Mouse (Mus musculus): ENCODE results near the gene Gm13693.
"Not testable (repeated sequence)": the region's sequence is repeated elsewhere in the genome, so short reads cannot be mapped to it uniquely, and the experiment has no call there.

DNA sequence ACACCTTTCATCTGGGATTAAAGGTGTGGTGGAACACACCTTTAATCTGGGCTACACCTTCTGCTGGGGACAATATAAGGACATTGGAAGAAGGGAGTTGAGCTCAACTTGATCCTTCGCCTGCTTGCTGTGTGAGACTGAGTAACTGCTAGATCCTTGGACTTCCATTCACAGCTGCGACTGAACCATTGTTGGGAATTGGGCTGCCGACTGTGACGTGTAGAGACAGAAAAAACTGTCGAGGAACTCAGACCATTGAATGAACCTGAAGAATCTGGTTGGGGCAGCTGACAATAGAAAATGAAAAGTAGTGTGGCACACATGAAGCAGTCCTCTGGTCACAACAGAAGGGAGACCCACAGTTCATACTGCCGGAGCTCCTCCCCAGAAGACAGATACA lies 23.1 kb downstream of the Gm13693 start, which contains the start of gene Gm13697:
- not testable (repeated sequence) for TF ChIP-seq CTCF (IDR thresholded peaks at IDR 0.05; ENCODE audit: low read depth); EP300 (optimal IDR thresholded peaks at IDR 0.05)
